Mouse (Mus musculus): ENCODE measurements around the gene Mtmr12.

GRCm38 (mm10) chr15:12285535-12285809 is 80.6 kb downstream of the Mtmr12 start:
- TF ChIP-seq POLR2A (IDR thresholded peaks at IDR 0.05; ENCODE audit: insufficient read depth, low read length) (no peak), CTCF (IDR thresholded peaks at IDR 0.05; ENCODE audit: low read depth, low read length) (no peak), EP300 (IDR thresholded peaks at IDR 0.05; ENCODE audit: insufficient read depth, low read depth, low read length) (no peak)
